Mouse (Mus musculus) cerebellum, postnatal 25 days (tissue): ENCODE data around the gene Dnm1l.
"Not testable (repeated sequence)": the region's sequence is repeated elsewhere in the genome, so short reads cannot be mapped to it uniquely, and the experiment has no call there.

ENCODE experiments used
- DNase-seq, 2 experiments: peaks; one replicate each; pipeline ENCODE4 v3.0.0; 2021; ENCODE audit warnings: mixed read lengths in 2 of 2

Dnm1l gene

DNA sequence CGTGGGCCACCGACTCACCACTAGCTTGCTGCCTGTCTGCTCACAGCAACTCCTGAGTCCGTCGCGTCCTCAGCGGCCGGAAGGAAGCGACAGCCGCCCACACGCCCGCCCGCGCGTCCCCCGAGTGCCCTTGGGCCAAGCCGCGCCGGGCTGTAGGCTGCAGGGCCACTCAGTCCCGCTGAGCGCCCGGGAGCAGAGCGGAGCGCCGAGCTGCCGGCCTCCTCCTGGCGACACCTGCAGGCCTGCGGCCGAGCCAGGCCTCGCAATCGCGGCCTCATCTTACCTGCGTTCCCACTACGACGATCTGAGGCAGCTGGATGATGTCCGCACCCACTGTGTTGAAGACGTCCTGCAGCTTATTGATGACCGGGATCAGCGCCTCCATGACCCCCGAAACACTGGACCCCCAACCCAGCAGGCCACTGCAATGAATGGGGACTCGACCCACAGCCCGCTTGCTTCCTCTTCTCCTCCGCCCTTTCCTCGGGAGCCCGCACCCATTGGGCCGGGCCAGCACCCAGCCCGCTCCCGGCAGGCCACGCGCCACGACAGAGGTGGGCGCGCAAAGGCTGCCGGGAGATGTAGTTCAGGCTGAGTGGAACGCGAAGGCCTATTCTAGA lies at the start of gene Dnm1l:
Dnm1l (minus strand) TSS at position 479 of the 620 bp plus-strand sequence.
- peak; percentile 95 to 97 for DNase-seq

DNA sequence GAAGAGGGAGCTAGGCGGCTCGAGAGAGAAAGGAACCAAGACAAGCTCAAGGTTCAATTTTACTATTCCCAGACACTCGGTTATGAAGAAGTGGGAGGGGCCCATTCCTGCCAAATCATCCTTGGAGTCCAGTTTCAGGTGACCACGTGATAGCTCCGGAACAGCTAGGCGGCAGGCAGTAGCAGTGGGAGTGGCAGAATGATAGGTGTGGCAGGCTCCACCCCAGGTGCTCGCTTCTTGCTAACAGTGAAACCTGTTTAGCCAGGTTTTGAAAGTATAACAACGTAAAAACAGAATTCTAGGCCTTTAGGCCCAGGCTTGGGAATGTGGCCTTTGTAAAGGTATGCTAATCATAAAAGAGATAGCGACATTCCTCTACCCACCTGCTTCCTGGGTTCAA lies 8.5 kb upstream of the Dnm1l start:
- not testable (repeated sequence) for DNase-seq

- not testable (repeated sequence) for DNase-seq
Measured at GRCm38 (mm10) chr16:16359101-16359482, 333 bp upstream of the Dnm1l start.

GRCm38 (mm10) chr16:16357908-16358307 lies 851 bp downstream of the Dnm1l start:
- DNase-seq: peak; percentile 8 to 25

DNA sequence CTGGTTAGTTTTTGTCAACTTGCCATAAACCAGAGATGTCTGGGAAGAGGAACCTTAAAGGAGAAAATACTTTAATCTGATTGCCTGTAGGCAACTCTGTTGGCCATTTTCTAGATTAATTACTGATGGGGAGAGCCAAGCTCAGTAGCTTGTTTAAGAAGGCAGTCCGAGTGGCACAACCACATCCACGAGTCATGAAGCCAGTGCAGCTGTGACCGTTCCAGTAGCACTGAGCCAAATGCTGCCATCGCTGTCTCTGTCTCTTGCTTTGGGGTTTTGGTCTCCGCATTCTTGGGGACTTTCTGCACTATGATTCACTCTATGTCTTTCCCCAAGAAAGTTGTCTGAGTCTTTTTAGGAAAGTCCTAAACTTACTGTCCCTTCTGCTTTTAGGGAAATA lies 12.3 kb downstream of the Dnm1l start:
- no peak for DNase-seq

- no peak for DNase-seq
Measured at GRCm38 (mm10) chr16:16325775-16326336, 32.9 kb downstream of the Dnm1l start.

- DNase-seq: no peak
Measured at GRCm38 (mm10) chr16:16311319-16311718, 47.4 kb downstream of the Dnm1l start.

GRCm38 (mm10) chr16:16303888-16304287 lies 54.9 kb downstream of the Dnm1l start:
- DNase-seq: no peak

DNA sequence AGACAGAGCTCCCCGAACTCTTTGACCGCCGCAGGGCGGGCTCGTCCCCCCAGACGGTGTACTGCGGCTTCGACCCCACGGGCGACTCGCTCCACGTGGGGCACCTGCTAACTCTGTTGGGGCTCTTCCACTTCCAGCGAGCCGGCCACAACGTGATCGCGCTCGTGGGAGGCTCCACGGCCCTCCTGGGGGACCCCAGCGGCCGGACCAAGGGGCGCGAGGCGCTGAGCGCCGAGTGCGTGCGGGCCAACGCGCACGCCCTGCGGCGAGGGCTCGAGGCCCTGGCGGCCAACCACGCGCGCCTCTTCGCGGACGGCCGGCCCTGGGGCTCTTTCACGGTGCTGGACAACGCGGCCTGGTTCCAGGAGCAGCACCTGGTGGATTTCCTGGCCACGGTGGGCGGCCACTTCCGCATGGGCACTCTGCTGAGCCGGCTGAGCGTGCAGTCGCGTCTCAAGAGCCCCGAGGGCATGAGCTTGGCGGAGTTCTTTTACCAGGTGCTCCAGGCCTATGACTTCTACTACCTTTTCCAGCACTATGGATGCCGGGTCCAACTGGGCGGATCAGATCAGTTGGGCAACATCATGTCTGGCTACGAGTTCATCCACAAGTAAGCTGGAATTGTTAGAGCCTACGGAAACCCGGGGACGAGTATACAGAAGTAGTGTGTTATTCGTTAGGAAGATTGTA lies 55.5 kb downstream of the Dnm1l start:
- peak; percentile 68 to 72 for DNase-seq

DNA sequence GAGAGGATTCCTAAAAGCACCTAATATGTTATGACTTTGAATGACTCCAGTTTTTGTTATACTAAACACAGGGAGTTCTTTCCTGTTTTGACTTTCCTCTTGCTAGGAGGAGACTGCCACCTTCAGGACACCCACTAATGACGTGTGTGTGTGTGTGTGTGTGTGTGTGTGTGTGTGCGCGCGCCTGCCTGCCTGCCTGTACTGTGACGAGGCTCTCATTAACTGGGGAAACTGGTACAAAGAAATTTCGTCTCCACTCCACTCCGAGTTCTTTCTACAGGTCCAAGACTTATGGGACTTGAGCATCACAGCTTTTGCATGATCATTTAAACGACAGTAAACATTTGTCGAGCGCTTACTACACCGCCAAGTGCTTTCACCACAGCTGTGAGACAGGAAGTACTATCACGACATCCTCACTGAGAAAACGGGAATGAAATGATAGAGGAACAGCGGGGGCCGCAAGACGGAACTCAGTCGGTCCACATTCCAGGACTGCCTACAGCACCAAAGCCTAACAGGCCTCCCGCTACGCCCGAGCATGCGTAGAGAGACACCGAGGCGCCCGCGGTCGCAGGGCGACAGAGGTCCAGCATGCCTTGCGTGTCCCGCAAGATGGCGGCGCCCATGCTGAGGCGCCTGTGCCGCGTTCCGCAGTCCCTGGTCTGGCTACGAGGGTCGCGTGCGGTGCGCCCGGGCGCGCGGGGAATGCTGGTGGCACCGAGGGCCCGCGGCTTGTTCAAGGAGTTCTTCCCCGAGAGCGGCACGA lies 56.2 kb downstream of the Dnm1l start, which contains the start of gene Yars2:
Yars2 (plus strand) TSS at position 597 of the 769 bp plus-strand sequence.
- peak; percentile 96 for DNase-seq

DNA sequence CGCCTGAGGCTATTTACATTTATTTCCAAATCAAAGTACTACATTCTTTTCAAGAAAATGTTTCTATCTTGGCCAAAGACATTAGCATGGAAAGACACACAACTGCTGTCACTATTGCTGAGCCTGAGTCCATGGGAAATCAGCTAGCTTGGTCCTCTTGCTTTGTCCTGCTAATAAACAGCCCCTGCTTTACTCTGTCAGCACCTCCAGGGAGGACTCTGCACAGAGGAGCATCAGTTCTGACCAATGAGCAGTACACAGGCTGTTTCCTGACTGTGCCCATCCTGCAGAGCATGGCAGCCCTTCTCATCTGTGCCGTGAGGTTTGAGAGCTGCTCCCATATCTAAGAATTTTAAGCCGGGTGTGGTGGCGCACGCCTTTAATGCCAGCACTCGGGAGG lies 85.0 kb downstream of the Dnm1l start:
- no peak for DNase-seq

GRCm38 (mm10) chr16:16272978-16273377 lies 85.8 kb downstream of the Dnm1l start:
- no peak for DNase-seq

- no peak for DNase-seq
Measured at GRCm38 (mm10) chr16:16262436-16262835, 96.3 kb downstream of the Dnm1l start.
